Mouse (Mus musculus) limb, embryonic 14.5 days (tissue): ENCODE data around the gene Sema7a. TPM values are rescaled to one million over a fixed set of nuclear protein-coding genes. Genes with fewer than 3 reads are reported as not detected.
A peak's percentile ranks its signal among the peaks of the same experiment; 100 is the strongest.

Experiments used
- ATAC-seq: fragments of 200-750 bp; cut with Nextera tagmentation; 2 replicates; pipeline ENCODE4 v1.8.0; 2017; ENCODE audit warnings: low read depth, moderate number of reproducible peaks, moderate TSS enrichment; ENCODE audit not compliant: low FRiP score
- DNase-seq: peaks from one replicate; pipeline ENCODE4 v3.0.0-alpha.2; 2015; ENCODE audit warnings: low spot score
- H3K27ac ChIP-seq: fragments of 300-500 bp; sonication (generic); replicated peaks from 2 replicates; pipeline ENCODE4 v1.5.1; 2014; ENCODE audit warnings: low read depth, mild to moderate bottlenecking, low read length, moderate library complexity, mixed read lengths
- H3K27me3 ChIP-seq: fragments of 300-500 bp; sonication (generic); 2 replicates; pipeline ENCODE4 v1.6.1; 2014; ENCODE audit warnings: low read length, mixed read lengths; ENCODE audit not compliant: control insufficient read depth, insufficient read depth
- H3K36me3 ChIP-seq: fragments of 300-500 bp; sonication (generic); 2 replicates; pipeline ENCODE4 v1.6.1; 2014; ENCODE audit warnings: mild to moderate bottlenecking, low read length, moderate library complexity, mixed read lengths; ENCODE audit not compliant: control insufficient read depth, insufficient read depth
- H3K4me1 ChIP-seq: fragments of 300-500 bp; sonication (generic); 2 replicates; pipeline ENCODE4 v1.6.1; 2014; ENCODE audit warnings: antibody characterized with exemption, low read length, mixed read lengths; ENCODE audit not compliant: control insufficient read depth, insufficient read depth
- H3K4me2 ChIP-seq: fragments of 300-500 bp; sonication (generic); replicated peaks from 2 replicates; pipeline ENCODE4 v1.6.1; 2014; ENCODE audit warnings: low read depth, mild to moderate bottlenecking, low read length, moderate library complexity; ENCODE audit not compliant: severe bottlenecking
- H3K4me3 ChIP-seq: fragments of 300-500 bp; sonication (generic); replicated peaks from 2 replicates; pipeline ENCODE4 v1.5.1; 2014; ENCODE audit warnings: low read length
- H3K9ac ChIP-seq: fragments of 300-500 bp; sonication (generic); 2 replicates; pipeline ENCODE4 v1.6.1; 2014; ENCODE audit warnings: mild to moderate bottlenecking, low read depth, low read length, moderate library complexity; ENCODE audit not compliant: severe bottlenecking
- H3K9me3 ChIP-seq: fragments of 300-500 bp; sonication (generic); 2 replicates; pipeline ENCODE4 v1.6.1; 2016; ENCODE audit warnings: low read length; ENCODE audit not compliant: control insufficient read depth
- POLR2A ChIP-seq: fragments of 200-500 bp; IDR thresholded peaks from 2 replicates; pipeline ENCODE4 v1.8.0; 2012; ENCODE audit warnings: inconsistent platforms, mild to moderate bottlenecking, moderate library complexity, borderline replicate concordance; ENCODE audit not compliant: insufficient read depth, insufficient read length; ENCODE audit errors: extremely low read depth
- WGBS: fragments of 180-500 bp; shearing (Covaris S2); extraction: QIAGEN DNeasy Blood & Tissue Kit; methylation state at CpG from one replicate; pipeline ENCODE4 v1.1.7; 2014; 5-methylcytosine and 5-hydroxymethylcytosine counted together
- polyA plus RNA-seq, 2 experiments: library from polyadenylated mRNA; depleted of rRNA in 1 of 2; stranded (reverse) in 1 of 2; unstranded in 1 of 2; fragments of >200 nt; fragmentation: Nextera tagmentation in 1 of 2; extraction: Ambion mirVana in 1 of 2; gene quantifications; 2 replicates each; pipeline versions ENCODE4 v1.2.1 to v1.2.3; 2012 to 2014

Gene Sema7a
- polyA plus RNA-seq, 2 experiments: 1.1 to 7.4 TPM

- no peak for ATAC-seq
- H3K36me3 ChIP-seq: peaks cover 28% of the 10 kb centered on the region
- 75% methylated on average over 6 of the region's 6 CpGs for WGBS
Observed at GRCm38 (mm10) chr9:57932831-57933602, 6.9 kb upstream of the Sema7a start.

GRCm38 (mm10) chr9:57935683-57936437 lies 4.1 kb upstream of the Sema7a start:
- TF ChIP-seq POLR2A: no peak
- ATAC-seq (peak; percentile 68; the same call in 1 of the 2 replicates), DNase-seq (peak; percentile 83)
- Histone ChIP-seq H3K9ac (no peak overlapping the region), H3K27ac (no peak overlapping the region), H3K36me3 (0 out of 2 replicates have a peak, but pooled peaks cover 2% of the 10 kb centered on the region), H3K4me3 (no peak overlapping the region), H3K4me2 (no peak overlapping the region), H3K9me3 (no peaks in the 10 kb centered on the region), H3K27me3 (peaks cover 18% of the 10 kb centered on the region), H3K4me1 (peaks cover 8% of the 10 kb centered on the region)
- 29% methylated on average over 6 of the region's 6 CpGs for WGBS

More at GRCm38 (mm10) chr9:57932831-57933602, 6.9 kb upstream of the Sema7a start:
- Histone ChIP-seq H3K27ac (no peak overlapping the region), H3K27me3 (no peaks in the 10 kb centered on the region), H3K4me1 (no peaks in the 10 kb centered on the region), H3K9me3 (no peaks in the 10 kb centered on the region), H3K4me2 (no peak overlapping the region), H3K9ac (no peak overlapping the region), H3K4me3 (no peak overlapping the region)
- DNase-seq: no peak
- no peak for TF ChIP-seq POLR2A

- TF ChIP-seq POLR2A: no peak
- Histone ChIP-seq H3K27ac (no peak overlapping the region), H3K4me2 (no peak overlapping the region), H3K9me3 (no peaks in the 10 kb centered on the region), H3K4me3 (no peak overlapping the region), H3K36me3 (no peaks in the 10 kb centered on the region), H3K27me3 (peaks cover 31% of the 10 kb centered on the region), H3K9ac (no peak overlapping the region), H3K4me1 (peaks cover 12% of the 10 kb centered on the region)
- DNase-seq (no peak), ATAC-seq (no peak)
- WGBS: 86% methylated on average over 4 of the region's 4 CpGs
Observed at GRCm38 (mm10) chr9:57937171-57937570, 2.7 kb upstream of the Sema7a start.

GRCm38 (mm10) chr9:57937651-57938050 lies 2.3 kb upstream of the Sema7a start:
- no peak for DNase-seq
- ATAC-seq: no peak
- WGBS: 44% methylated on average over 6 of the region's 6 CpGs
- Histone ChIP-seq H3K27ac (no peak overlapping the region), H3K9ac (no peak overlapping the region), H3K36me3 (no peaks in the 10 kb centered on the region), H3K9me3 (no peaks in the 10 kb centered on the region), H3K4me3 (no peak overlapping the region), H3K4me2 (no peak overlapping the region), H3K4me1 (peaks cover 12% of the 10 kb centered on the region), H3K27me3 (peaks cover 35% of the 10 kb centered on the region)
- no peak for TF ChIP-seq POLR2A

GRCm38 (mm10) chr9:57938225-57939055 lies 1.5 kb upstream of the Sema7a start:
- peaks cover 36% of the 10 kb centered on the region for H3K27me3 ChIP-seq
- WGBS: 59% methylated on average over 5 of the region's 5 CpGs
- no peak overlapping the region for H3K9ac ChIP-seq
- H3K4me3 ChIP-seq: no peak overlapping the region
- H3K9me3 ChIP-seq: no peaks in the 10 kb centered on the region
- H3K4me2 ChIP-seq: no peak overlapping the region
- H3K36me3 ChIP-seq: no peaks in the 10 kb centered on the region
- TF ChIP-seq POLR2A: no peak
- peaks cover 12% of the 10 kb centered on the region for H3K4me1 ChIP-seq
- DNase-seq (no peak), ATAC-seq (no peak)
- H3K27ac ChIP-seq: no peak overlapping the region
